Mouse (Mus musculus) left cerebral cortex, adult 8-10 months (tissue): ENCODE measurements around the gene Fam206a. TPM values are rescaled to one million over a fixed set of nuclear protein-coding genes. Genes with fewer than 3 reads are reported as not detected.

ENCODE experiments used
- DNase-seq, 2 experiments: peaks; one replicate each; pipeline ENCODE4 v3.0.0; 2022; ENCODE audit warnings: low spot score in 2 of 2
- total RNA-seq, 4 experiments: library from RNA; stranded (reverse); gene quantifications; 2 replicates each; pipeline ENCODE4 v1.2.4; 2022

Fam206a gene
- total RNA-seq, result 10 to 100 TPM; 15.1 to 18.0 (median 17.0) TPM

DNA sequence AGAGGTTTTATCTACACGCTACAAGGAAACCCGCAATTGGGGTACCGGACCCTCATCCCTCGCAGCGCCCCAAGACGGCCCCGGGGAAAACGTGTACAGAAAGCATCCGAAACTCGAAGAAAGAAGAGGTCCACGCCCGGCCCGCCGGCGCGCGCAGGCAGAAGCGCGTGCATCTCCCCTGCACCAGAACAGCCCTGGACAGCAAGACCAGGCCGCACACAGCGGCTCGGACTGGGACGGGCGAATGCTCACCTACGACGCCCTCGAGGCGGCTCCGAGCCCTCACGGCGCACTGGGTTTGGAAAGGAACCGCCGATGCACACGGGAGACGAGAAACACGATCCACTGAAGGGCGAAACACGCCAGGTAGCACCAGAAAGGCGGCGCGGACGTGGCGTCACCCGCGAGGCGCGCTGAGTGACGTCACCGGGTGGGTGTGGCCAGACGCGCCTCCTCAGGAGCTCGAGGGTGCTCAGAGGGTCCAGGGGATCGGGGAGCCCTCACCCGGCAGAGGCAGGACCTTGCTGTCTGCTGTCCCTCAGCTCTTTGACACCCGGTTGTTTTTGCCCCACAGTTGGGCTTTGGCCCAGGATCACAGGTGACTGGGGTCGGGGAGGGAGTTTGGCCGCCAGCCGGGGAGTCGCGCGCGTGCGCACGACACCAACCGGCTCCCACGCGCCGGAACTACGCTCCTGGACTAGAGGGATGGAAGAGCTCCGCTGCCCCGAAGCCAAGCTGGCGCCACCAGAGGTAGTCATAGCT, at the start of gene Fam206a, which contains the start of gene Elp1:
Fam206a (plus strand) TSS at position 439 of the 762 bp plus-strand sequence.
Elp1 (minus strand) TSS at position 425 of the 762 bp plus-strand sequence.
- peak; percentile 91 to 99 for DNase-seq

GRCm38 (mm10) chr4:56756021-56756420, 46.1 kb upstream of the Fam206a start:
- DNase-seq, result no peak

DNA sequence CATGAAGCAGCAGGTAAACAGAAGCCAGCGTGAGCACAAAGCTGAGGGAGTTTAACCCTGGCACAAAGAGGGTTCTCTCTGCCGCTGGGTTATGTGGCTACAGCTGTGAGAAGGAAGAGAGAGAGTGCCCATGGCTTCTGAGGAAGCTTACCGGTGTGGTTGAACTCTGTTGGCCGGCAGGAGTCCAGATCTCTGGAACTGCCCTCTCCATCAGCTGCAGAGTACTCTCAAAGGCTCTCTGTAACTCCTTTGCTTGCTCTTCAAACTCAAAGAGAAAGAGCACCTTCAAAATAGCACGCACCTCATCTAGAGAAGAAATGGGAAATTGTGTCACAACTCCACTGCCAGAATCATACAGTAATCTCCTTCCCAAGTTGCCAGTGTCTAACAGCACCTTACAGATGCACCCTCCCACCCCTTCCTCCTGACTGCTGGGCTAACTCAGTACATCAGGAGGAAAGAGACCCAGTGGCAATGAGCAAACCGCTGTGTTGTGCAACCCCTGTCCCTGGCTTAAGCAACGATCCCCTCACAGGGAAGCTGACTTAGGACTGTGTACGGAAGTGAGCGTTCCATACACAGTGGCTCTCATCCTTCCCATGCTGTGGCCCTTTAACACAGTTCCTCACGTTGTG, 45.1 kb upstream of the Fam206a start:
- no peak for DNase-seq

DNA sequence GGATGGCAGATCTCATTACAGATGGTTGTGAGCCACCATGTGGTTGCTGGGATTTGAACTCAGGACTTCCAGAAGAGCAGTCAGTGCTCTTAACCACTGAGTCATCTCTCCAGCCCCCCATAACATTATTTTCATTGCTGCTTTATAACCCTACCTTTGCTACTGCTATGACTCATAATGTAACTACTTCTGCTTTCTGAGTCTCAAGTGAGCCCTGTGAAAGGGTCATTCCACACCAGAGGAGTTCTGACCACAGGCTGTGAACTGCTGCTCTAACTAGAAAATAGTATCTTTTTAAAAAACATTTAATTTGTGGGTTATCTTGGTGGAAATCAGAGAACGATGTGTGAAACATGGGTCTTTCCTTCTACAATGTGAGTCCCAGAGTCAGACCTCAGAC, 44.5 kb upstream of the Fam206a start:
- no peak for DNase-seq

- no peak for DNase-seq
Observed at GRCm38 (mm10) chr4:56767861-56768284, 34.3 kb upstream of the Fam206a start.

DNA sequence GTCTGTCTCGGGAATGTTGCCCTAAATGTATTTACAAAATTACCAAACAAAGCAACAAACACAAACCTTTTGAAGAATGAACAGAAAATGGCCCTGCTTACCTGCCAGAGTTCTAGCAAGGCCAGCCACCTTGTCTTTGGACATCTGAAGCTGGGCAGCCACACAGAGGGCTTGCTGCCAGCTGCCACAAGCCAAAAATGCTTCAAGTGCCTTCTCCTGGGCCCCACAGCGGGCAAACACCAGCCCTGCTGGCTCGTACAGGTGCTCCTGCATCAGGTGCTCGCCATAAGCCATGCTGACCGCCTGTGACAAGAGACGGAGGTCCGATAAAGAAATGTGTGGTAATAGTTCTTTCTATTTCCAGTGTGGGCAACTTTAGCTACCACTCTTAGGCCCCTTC, 33.2 kb upstream of the Fam206a start:
- no peak for DNase-seq

DNA sequence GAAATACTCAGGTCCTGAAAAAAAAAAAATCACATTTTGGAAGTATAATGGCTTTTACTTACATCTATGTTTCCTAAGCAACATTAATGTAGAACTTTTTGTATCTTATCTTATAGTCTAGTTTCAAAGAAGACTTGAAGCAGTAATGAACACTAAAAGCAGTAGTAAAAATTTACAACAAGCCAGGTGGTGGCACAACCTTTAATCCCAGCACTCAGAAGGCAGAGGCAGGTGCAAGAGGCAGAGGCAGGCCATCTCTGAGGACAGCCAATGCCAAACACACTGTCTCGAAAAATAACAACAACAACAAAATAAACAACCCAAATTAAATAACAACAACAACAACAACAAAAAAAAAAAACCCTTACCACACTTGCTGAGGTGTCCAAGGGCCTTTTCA, 31.1 kb upstream of the Fam206a start:
- no peak for DNase-seq

DNA sequence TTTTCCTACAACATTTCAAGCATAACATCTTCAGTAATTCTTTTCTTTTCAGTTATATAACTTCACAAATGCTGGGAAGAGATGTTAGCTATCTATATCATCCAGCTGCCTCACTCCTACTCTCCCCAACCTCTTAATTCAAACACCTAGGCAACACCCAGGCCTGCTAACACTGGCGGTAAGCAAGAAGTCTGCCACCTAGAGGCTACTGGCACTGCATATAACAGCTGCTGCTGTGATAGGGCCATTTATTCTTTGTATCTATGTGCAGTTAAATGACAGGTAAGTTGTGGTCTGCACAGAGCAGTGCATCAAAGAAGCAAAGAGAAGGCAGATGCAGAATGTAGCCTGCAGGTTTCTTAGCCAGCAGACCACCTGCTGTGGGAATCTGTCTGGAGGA, 10.8 kb upstream of the Fam206a start:
- DNase-seq, result no peak

GRCm38 (mm10) chr4:56802669-56803150, 565 bp downstream of the Fam206a start:
- no peak for DNase-seq

- DNase-seq, result no peak
Observed at GRCm38 (mm10) chr4:56809050-56809449, 6.9 kb downstream of the Fam206a start.

DNA sequence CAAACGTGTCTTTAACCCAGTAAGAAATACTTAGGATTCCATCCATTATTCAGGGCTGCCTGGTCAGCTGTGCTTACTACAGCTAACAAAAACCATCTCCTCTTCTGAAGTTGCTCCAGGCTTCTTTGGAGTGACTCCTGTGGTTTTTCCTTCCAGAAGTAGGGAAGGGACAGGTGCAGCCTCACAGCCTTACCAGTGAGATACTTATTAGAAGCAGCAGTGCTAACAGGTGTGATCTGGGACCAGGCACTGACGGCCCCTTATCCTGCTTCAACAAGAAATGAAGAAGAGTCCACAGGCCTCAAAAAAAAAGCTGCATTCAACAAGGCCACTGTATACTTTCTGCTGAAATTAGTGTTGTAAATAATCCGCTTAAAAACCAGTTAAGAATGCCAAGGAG, 9.5 kb downstream of the Fam206a start:
- DNase-seq, result no peak

- DNase-seq, result no peak
Observed at GRCm38 (mm10) chr4:56812096-56812495, 10.0 kb downstream of the Fam206a start.

- DNase-seq, result no peak
Observed at GRCm38 (mm10) chr4:56815131-56815530, 13.0 kb downstream of the Fam206a start.

GRCm38 (mm10) chr4:56820017-56820550, 17.9 kb downstream of the Fam206a start:
- DNase-seq, result no peak

DNA sequence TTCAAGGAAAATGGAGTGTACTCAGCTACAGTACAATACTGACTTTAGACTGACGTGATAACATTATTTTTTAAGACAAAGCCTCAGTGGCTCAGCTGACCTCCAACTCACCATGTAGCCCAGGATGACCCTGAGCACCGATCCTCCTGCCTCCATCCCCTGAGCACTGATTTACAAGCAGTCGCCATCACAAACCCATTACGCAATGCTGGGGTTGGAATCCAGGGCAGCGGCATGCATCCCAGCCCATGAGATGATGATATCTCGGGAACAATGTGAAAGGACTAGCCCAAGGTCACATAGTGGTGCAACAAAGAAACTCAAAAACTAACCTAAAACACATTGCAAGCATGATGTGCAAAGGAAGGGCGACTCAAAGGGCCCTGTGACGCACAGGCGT, 22.1 kb downstream of the Fam206a start:
- no peak for DNase-seq

- DNase-seq, result no peak
Observed at GRCm38 (mm10) chr4:56828932-56829331, 26.8 kb downstream of the Fam206a start.

DNA sequence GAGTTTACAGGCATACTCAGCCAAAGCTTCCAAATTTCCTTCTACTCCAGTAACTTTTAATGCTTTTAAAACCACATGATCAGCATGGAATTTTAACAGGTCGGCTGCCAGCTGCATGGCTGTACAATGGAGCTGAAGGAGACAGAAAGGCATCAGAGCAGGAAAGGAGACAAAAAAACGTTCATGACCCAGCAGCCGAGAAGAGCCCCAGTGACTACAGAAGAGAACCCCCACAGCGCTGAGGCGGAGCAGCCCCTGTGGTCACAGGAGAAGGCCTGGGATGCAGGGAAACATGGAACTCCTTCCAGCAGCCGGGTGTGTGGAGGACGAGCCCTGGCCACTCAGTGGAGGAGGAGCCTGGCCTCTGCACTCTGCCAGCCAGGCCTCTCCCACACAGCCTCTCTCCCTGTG, 27.4 kb downstream of the Fam206a start:
- DNase-seq, result no peak

DNA sequence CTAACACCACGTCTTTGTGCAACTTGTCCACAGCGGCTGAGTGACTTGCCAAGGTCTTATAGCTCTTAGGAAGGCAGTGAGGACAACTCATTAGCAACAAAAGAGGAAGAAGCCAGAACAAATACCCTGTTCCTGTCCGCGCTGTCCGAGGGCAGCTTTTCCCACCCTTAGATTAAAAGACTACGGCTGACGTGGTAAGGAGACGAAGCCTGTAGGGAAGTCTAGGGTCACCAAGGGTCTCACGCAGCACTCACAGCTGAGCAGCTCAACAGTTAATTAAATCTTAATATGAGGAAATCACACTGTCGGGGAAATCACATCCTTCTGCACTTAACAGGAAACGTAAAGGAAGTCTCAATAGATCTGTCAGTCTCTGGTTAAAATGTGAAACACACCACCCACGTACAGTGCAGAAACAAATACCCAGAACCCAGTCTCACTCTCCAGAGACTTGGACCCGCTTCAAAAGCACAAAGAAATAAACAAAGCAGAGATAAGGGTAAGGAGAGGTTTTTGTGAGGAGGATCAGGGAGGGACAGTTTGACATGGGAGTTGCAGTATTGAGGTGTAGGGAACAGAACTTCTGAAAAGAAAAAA, 29.0 kb downstream of the Fam206a start:
- no peak for DNase-seq

- no peak for DNase-seq
Observed at GRCm38 (mm10) chr4:56831998-56832397, 29.9 kb downstream of the Fam206a start.

GRCm38 (mm10) chr4:56837661-56838060, 35.5 kb downstream of the Fam206a start:
- no peak for DNase-seq

DNA sequence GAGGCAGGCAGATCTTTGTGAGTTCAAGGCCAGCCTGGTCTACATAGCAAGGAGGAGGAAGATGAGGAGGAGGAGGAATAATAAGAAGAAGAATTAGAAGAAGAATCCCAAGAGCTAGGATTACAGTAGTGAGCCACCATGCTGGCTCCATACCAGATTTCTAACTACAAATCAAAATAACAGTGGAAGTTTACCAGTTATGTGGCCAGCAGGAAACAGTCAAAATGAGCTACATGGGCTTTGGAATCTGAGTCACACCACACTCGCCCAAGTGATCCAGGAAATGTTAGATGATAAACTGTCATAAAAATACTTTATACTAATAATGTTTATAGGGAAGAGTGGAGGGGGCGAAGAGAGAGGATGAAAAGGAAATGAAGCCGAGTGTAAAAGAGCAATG, 38.2 kb downstream of the Fam206a start:
- no peak for DNase-seq

DNA sequence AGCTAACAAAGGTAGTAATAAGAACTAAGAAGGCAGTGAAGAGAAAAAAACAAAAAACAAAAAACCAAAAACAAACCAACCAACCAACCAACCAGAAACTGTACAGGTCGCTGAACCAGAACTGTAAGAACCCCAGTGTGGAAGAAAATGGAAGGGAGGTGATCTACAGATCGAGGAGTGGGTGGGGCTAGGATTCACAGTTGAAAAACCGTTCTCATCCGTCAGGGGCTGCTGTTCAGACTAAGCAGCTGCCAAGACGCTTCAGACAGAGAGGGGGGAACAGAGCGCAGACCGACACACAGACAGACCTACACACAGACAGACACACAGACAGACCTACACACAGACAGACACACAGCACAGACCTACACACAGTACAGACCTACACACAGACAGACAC, 40.4 kb downstream of the Fam206a start:
- DNase-seq, result no peak
